Mouse (Mus musculus) testis, adult 2 months (tissue): ENCODE measurements around the gene Zc3h10.

Experiments
- CTCF ChIP-seq: fragments of 200-500 bp; IDR thresholded peaks from 2 replicates; pipeline ENCODE4 v1.5.1; 2012; ENCODE audit warnings: low read depth, mild to moderate bottlenecking, inconsistent platforms, low read length, moderate library complexity; ENCODE audit not compliant: control insufficient read depth, insufficient read depth, insufficient replicate concordance
- POLR2A ChIP-seq: fragments of 200-500 bp; IDR thresholded peaks from 2 replicates; pipeline ENCODE4 v1.6.1; 2012; ENCODE audit warnings: low read depth, mild to moderate bottlenecking, inconsistent platforms, low read length, moderate library complexity; ENCODE audit not compliant: control insufficient read depth

DNA sequence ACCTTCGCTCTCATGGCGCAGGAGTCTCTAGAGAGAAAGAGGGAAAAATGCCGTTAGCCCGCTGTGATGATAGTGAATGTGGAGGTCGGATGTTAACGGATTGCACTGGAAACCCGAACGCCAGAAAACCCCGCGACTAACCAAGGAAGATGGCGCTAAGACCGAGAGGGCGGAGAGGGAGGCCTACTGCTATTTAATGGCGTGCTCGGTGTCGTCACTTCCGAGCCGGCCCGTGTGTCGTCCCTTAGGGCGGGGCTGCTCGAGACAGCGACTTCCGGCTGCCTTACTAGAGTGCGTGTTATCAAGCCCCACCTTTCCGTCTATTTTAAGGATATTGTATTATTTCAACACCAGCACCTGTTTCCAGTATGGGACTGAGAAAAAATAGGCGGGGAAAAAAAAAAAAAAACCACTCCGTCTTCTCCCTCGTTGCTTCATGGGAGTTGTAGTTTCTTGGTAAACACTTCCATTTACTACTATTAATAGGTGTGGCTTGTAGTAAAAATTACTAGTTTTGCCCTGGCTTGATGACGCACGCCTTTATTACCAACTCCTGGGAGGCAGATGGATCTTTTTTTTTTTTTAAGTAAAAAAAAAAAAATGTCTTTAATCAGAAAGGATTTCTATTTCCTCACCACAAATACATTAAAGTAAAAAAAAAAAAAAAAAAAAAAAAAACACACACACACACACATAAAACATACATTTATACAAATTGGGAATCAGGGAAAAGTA lies 1.5 kb upstream of the Zc3h10 start, which contains the start of gene Rpl41:
- no peak for TF ChIP-seq CTCF
- TF ChIP-seq POLR2A: peak; percentile 100
